Mouse (Mus musculus): ENCODE results near the gene Rnf207. TPM values are rescaled to one million over a fixed set of nuclear protein-coding genes. Genes with fewer than 3 reads are reported as not detected.

Rnf207 gene
- polyA plus RNA-seq, 1 experiment, result not detected

- Histone ChIP-seq H3K4me1 (ENCODE audit: control insufficient read depth, insufficient read depth, low read length) (peaks cover 23% of the 10 kb centered on the region), H3K4me3 (ENCODE audit: insufficient read depth, low read depth, low read length) (no peak overlapping the region), H3K27ac (ENCODE audit: insufficient read depth, low read depth, low read length) (no peak overlapping the region)
- whole genome bisulfite sequencing, result 74% methylated on average over 11 of the region's 11 CpGs
- TF ChIP-seq CTCF (IDR thresholded peaks at IDR 0.05; ENCODE audit: insufficient read depth, low read depth, low read length), result no peak
- TF ChIP-seq POLR2A (IDR thresholded peaks at IDR 0.05; ENCODE audit: insufficient read depth, low read depth, low read length), result no peak
Measured at GRCm38 (mm10) chr4:152302012-152302411, 16.8 kb downstream of the Rnf207 start.

DNA sequence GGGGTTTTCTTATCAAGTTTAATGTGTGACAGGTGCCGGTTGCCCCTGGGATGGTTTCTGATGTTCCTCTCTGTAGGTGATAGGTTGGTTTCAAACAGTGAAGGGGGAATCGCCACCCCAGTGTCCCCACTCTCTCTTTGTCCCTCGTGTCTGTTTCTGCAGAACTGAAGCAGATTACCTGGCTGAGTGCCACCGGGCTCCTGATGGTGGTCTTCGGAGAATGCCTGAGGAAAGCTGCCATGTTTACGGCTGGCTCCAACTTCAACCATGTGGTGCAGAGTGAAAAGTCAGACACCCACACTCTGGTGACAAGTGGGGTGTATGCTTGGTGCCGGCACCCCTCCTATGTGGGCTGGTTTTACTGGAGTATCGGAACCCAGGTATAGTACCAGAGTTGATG is 18.4 kb downstream of the Rnf207 start:
- Histone ChIP-seq H3K4me3 (ENCODE audit: insufficient read depth, low read depth, low read length) (no peak overlapping the region), H3K4me1 (ENCODE audit: control insufficient read depth, insufficient read depth, low read length) (peaks cover 12% of the 10 kb centered on the region), H3K27ac (ENCODE audit: insufficient read depth, low read depth, low read length) (no peak overlapping the region)
- WGBS, result 79% methylated on average over 8 of the region's 8 CpGs
- TF ChIP-seq CTCF (IDR thresholded peaks at IDR 0.05; ENCODE audit: insufficient read depth, low read depth, low read length) (no peak), POLR2A (IDR thresholded peaks at IDR 0.05; ENCODE audit: insufficient read depth, low read depth, low read length) (no peak)

DNA sequence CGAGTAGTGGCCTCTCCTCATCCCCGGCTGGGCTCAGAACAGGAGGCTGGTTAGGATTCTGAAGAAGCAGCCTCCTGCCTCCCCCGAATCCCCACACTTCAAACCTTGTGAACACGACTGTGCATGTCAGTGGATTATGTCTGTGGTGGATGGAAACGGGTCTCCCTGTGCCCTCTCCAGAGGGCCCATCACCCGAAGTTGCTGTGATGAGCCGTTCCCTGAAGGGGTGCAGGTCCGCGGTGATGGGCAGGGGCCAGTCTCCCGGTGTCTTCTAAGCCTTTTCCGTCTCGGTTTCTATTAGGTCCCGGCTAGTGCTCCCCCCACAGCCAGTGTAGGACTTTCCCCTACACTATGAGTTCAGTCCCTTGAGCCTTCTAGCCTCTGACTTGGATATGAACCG is 20.0 kb downstream of the Rnf207 start:
- Histone ChIP-seq H3K4me3 (ENCODE audit: insufficient read depth, low read depth, low read length) (no peak overlapping the region), H3K4me1 (ENCODE audit: control insufficient read depth, insufficient read depth, low read length) (peaks cover 11% of the 10 kb centered on the region), H3K27ac (ENCODE audit: insufficient read depth, low read depth, low read length) (no peak overlapping the region)
- WGBS, result 85% methylated on average over 14 of the region's 14 CpGs
- TF ChIP-seq POLR2A (IDR thresholded peaks at IDR 0.05; ENCODE audit: insufficient read depth, low read depth, low read length) (no peak), CTCF (IDR thresholded peaks at IDR 0.05; ENCODE audit: insufficient read depth, low read depth, low read length) (no peak)

DNA sequence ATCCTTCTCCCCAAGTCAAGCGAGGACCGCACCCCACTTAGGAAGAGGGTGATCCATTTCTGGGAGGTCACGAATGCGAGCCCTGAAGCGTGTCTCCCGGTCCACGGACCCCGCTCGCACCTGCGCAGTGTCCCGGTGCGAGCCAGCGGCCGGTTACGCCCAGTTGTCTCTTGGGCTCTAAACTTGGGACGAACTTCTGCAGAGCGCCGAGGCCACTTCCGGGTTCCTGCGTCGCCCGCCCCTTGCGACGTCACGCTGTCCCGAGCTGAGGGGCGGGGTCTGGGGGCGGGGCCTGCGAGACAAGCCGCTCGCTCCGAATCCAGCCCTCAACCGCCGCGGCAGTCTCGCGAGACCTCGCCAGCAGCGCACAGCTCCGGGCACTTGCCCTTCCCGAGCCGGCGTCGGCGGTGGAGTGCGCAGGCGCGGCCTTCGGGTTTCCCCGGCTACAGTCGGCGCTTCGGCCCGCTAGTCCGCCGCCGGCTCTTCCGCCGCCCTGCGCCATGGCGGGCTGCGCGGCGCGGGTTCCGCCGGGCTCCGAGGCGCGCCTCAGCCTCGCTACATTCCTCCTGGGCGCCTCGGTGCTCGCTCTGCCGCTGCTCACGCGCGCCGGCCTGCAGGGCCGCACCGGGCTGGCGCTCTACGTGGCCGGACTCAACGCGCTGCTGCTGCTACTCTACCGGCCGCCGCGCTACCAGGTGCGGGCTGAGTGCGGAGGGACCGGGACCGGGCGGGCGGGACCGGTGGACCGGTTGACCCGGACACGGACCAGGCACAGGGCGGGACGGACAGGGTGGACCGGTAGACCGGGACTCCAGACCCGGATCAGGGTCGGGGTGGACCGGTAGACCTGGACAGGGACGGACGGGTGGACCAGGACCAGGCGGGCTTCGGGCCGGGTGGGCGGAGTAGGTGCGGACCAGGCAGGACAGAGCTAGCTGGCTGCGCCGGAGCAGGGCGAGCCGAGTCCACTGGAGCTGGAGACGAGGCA is 21.6 kb downstream of the Rnf207 start, which contains the start of gene Icmt:
Icmt (plus strand) TSS at position 354 of the 988 bp plus-strand sequence.
- peak within 1 kb of the TSS; percentile 95 for H3K4me3 ChIP-seq (ENCODE audit: insufficient read depth, low read depth, low read length)
- peaks cover 24% of the 10 kb centered on the region for H3K4me1 ChIP-seq (ENCODE audit: control insufficient read depth, insufficient read depth, low read length)
- H3K27ac ChIP-seq (ENCODE audit: insufficient read depth, low read depth, low read length), result 0 out of 2 replicates have a peak within 1 kb of the TSS, but pooled peaks have one; percentile 14
- TF ChIP-seq POLR2A (IDR thresholded peaks at IDR 0.05; ENCODE audit: insufficient read depth, low read depth, low read length) (peak; percentile 60; the same call in 1 of the 2 replicates), CTCF (IDR thresholded peaks at IDR 0.05; ENCODE audit: insufficient read depth, low read depth, low read length) (no peak)
- under 1% methylated on average over 119 of the region's 119 CpGs for WGBS

- H3K4me3 ChIP-seq (ENCODE audit: insufficient read depth, low read depth, low read length), result peak overlapping the region; percentile 76
- WGBS, result 17% methylated on average over 8 of the region's 8 CpGs
- no peak overlapping the region for H3K27ac ChIP-seq (ENCODE audit: insufficient read depth, low read depth, low read length)
- peaks cover 30% of the 10 kb centered on the region for H3K4me1 ChIP-seq (ENCODE audit: control insufficient read depth, insufficient read depth, low read length)
- TF ChIP-seq POLR2A (IDR thresholded peaks at IDR 0.05; ENCODE audit: insufficient read depth, low read depth, low read length), result no peak
- no peak for TF ChIP-seq CTCF (IDR thresholded peaks at IDR 0.05; ENCODE audit: insufficient read depth, low read depth, low read length)
Measured at GRCm38 (mm10) chr4:152296371-152296770, 22.4 kb downstream of the Rnf207 start.

DNA sequence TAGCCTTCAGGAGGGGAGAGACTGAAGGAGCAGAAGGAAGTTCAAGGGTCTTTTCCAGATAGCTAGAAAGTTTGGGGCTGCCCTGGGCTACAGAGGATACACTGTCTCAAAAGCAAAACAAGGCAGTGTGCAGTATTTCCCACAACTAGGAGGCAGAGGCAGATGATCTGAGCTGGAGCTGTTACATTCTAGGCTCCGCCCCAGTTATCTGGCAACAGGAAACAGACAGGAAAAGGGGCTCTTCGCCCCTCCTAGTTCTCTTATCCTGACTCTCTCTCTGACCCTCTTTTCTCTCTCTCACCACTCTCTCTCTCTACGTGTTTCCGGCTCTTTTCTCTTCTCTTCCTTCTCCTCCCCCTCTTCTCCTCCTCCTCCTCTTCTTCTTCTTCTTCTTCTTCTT is 22.9 kb downstream of the Rnf207 start:
- 61% methylated on average over 4 of the region's 4 CpGs for WGBS
- Histone ChIP-seq H3K27ac (ENCODE audit: insufficient read depth, low read depth, low read length) (no peak overlapping the region), H3K4me1 (ENCODE audit: control insufficient read depth, insufficient read depth, low read length) (peaks cover 35% of the 10 kb centered on the region), H3K4me3 (ENCODE audit: insufficient read depth, low read depth, low read length) (no peak overlapping the region)
- no peak for TF ChIP-seq POLR2A (IDR thresholded peaks at IDR 0.05; ENCODE audit: insufficient read depth, low read depth, low read length)
- TF ChIP-seq CTCF (IDR thresholded peaks at IDR 0.05; ENCODE audit: insufficient read depth, low read depth, low read length), result no peak

DNA sequence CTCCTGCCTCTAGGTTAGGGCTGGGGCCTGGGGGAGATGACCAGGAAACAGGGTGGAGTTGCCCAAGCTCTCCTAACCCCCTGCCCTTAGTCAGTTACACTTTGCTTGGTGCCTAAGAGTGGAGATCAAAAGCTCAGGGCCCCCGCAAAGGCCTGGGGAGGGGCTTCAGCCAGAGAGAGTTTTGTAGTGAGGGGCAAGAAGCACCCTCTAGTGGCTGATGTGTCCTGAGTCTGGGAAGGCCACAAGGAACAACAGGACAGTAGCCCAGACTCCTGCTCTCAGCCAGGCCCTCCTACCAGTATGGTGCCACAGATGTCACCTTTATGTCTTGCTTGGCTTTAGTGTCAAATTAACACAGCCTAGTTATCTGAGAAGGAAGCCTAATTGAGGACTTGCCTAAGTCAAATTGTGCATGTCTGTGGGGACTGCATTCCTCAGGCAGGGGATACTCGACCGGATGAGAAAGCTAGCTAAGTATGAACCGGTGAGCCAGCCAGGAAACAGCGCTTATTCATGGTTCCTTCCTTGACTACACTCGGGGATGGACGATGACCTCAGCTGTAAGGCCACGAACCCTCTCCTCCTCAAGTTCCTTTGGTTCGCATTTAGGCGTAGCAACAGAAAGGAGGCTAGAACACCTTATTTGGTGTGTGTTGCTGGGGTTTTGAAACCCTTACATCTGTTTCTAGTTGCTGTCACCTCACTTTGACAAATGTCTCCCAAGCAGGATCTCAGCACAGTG is 24.4 kb downstream of the Rnf207 start:
- Histone ChIP-seq H3K4me1 (ENCODE audit: control insufficient read depth, insufficient read depth, low read length) (peaks cover 45% of the 10 kb centered on the region), H3K4me3 (ENCODE audit: insufficient read depth, low read depth, low read length) (no peak overlapping the region), H3K27ac (ENCODE audit: insufficient read depth, low read depth, low read length) (no peak overlapping the region)
- WGBS, result 64% methylated on average over 10 of the region's 10 CpGs
- TF ChIP-seq CTCF (IDR thresholded peaks at IDR 0.05; ENCODE audit: insufficient read depth, low read depth, low read length) (no peak), POLR2A (IDR thresholded peaks at IDR 0.05; ENCODE audit: insufficient read depth, low read depth, low read length) (no peak)

DNA sequence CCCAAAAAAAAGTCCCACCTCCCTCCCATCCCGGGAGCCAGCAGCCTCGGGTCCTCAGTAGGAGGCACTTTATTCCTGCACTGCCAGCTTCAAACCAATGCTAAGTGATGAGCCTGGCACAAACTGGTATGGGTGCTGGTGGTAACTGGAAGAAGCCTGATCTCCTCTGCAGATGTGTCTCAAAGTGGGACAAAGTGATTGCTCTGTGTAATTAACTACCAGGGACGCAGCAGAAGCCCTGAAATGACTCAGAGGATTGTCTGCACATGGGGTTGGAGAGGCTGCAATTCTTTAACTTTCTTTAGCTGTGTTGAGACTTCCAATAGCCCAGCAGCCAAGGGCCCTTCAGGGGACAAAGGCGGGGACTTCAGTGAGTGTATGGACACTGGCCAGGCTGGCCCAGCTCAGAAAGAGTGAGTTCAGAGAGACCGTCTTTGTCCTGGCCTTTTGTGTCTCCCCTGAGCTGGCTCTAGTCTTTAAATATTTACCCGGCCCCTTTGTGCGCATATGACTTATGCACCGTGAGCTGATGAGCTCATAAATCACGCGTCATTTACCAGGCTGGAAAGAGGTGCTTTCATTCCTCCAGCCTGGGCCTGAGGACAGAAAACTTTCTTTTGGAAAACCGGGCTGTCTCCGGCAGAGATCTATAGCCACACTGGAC is 26.6 kb downstream of the Rnf207 start:
- TF ChIP-seq POLR2A (IDR thresholded peaks at IDR 0.05; ENCODE audit: insufficient read depth, low read depth, low read length), result no peak
- no peak overlapping the region for H3K27ac ChIP-seq (ENCODE audit: insufficient read depth, low read depth, low read length)
- H3K4me3 ChIP-seq (ENCODE audit: insufficient read depth, low read depth, low read length), result no peak overlapping the region
- WGBS, result 14% methylated on average over 12 of the region's 12 CpGs
- peaks cover 40% of the 10 kb centered on the region for H3K4me1 ChIP-seq (ENCODE audit: control insufficient read depth, insufficient read depth, low read length)
